17 mouse cellular contexts compared by ENCODE assay signal in the genomic region with DNA sequence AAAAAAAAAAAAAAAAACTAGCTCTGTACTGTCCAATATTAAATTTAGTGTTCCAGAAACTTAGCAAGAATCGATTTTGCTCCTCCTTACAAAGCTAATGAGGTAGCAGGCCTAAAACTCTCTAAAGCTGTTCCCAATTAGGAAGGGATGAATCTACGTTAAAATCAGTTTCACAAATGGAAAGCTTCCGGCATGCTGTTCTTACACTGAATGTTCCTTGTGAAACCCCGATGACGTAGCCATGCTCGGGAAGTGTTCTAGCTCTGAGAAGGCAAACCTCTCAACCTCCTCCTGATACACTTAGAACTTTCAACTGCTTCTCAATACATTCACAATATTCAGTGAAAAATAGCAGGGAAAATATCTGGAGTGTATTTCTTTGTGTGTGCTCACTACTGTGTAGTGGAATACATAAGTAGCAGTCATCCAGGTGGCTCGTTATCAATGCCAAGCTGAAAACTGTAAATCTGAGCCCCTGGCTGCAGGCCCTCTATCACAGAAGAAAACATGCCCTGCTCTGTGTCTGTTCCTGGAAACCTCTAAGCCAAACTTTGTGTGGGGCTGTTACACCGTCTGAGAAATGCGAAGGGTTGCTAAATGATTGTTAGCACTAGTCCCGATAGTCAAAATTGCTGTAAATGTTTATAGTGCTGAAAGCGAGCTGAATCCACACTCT. TPM values are rescaled to one million over a fixed set of nuclear protein-coding genes. Genes with fewer than 3 reads are reported as not detected.
DNase-seq lines count a peak whose midpoint lies in the region; ATAC-seq and TF ChIP-seq lines count a peak whose summit lies in the region.
"Had no signal": no experiment of that assay in that cellular context is flagged by ENCODE, and none has a peak within 500 bp of the region (broad histone marks: within the 10 kb centered on the region; RNA-seq: fewer than 3 reads in every experiment).

No protein-coding gene starts in this region.

- WGBS in forebrain, embryonic 13.5 days = 60% methylated on average over 11 of the region's 11 CpGs
- 83% methylated on average over 11 of the region's 11 CpGs for WGBS in forebrain, embryonic 10.5 days
- WGBS in limb, embryonic 12.5 days = 32% methylated on average over 11 of the region's 11 CpGs
- 66% methylated on average over 11 of the region's 11 CpGs for WGBS in limb, embryonic 10.5 days
- 58% methylated on average over 11 of the region's 11 CpGs for WGBS in embryonic facial prominence, embryonic 14.5 days
- WGBS in limb, embryonic 14.5 days = 25% methylated on average over 11 of the region's 11 CpGs

- no peaks in the 10 kb centered on the region for H3K36me3 ChIP-seq in forebrain, embryonic 13.5 days (ENCODE audit: poor library complexity, severe bottlenecking)
- H3K36me3 ChIP-seq in forebrain, embryonic 10.5 days (replicated peaks) = no peaks in the 10 kb centered on the region
- H3K36me3 ChIP-seq in limb, embryonic 12.5 days = no peaks in the 10 kb centered on the region
- no peaks in the 10 kb centered on the region for H3K36me3 ChIP-seq in limb, embryonic 10.5 days
- H3K36me3 ChIP-seq in embryonic facial prominence, embryonic 14.5 days (ENCODE audit: control insufficient read depth, insufficient read depth, low read length) = no peaks in the 10 kb centered on the region
- no peaks in the 10 kb centered on the region for H3K36me3 ChIP-seq in limb, embryonic 14.5 days (ENCODE audit: control insufficient read depth, insufficient read depth, low read length)
- H3K36me3 ChIP-seq: hindbrain, embryonic 12.5 days; liver, embryonic 15.5 days had no signal

- no peak overlapping the region for H3K4me2 ChIP-seq in forebrain, embryonic 13.5 days
- H3K4me2 ChIP-seq in limb, embryonic 12.5 days = 0 out of 2 replicates have a peak overlapping the region, but pooled peaks have one; percentile 17
- H3K4me2 ChIP-seq in embryonic facial prominence, embryonic 14.5 days (ENCODE audit: low read depth, low read length) = no peak overlapping the region
- H3K4me2 ChIP-seq in limb, embryonic 14.5 days (replicated peaks; ENCODE audit: low read depth, low read length, severe bottlenecking) = no peak overlapping the region
- H3K4me2 ChIP-seq: hindbrain, embryonic 12.5 days; liver, embryonic 15.5 days had no signal

- H3K4me1 ChIP-seq in forebrain, embryonic 13.5 days = no peaks in the 10 kb centered on the region
- 0 out of 2 replicates have a peak, but pooled peaks cover 5% of the 10 kb centered on the region for H3K4me1 ChIP-seq in forebrain, embryonic 10.5 days
- peaks cover 3% of the 10 kb centered on the region; the same call in 1 of the 2 replicates for H3K4me1 ChIP-seq in limb, embryonic 12.5 days (replicated peaks)
- peaks cover 3% of the 10 kb centered on the region; the same call in 1 of the 2 replicates for H3K4me1 ChIP-seq in limb, embryonic 10.5 days
- no peaks in the 10 kb centered on the region for H3K4me1 ChIP-seq in embryonic facial prominence, embryonic 14.5 days (ENCODE audit: control insufficient read depth, insufficient read depth, low read length)
- no peaks in the 10 kb centered on the region for H3K4me1 ChIP-seq in limb, embryonic 14.5 days (ENCODE audit: control insufficient read depth, insufficient read depth, low read length)
- H3K4me1 ChIP-seq: hindbrain, embryonic 12.5 days; liver, embryonic 15.5 days had no signal

- no peak overlapping the region for H3K4me3 ChIP-seq in forebrain, embryonic 13.5 days
- no peak overlapping the region for H3K4me3 ChIP-seq in forebrain, embryonic 10.5 days
- H3K4me3 ChIP-seq in limb, embryonic 12.5 days (replicated peaks) = no peak overlapping the region
- no peak overlapping the region for H3K4me3 ChIP-seq in limb, embryonic 10.5 days
- no peak overlapping the region for H3K4me3 ChIP-seq in embryonic facial prominence, embryonic 14.5 days (ENCODE audit: low read depth, low read length)
- no peak overlapping the region for H3K4me3 ChIP-seq in limb, embryonic 14.5 days (replicated peaks; ENCODE audit: low read length)
- H3K4me3 ChIP-seq: hindbrain, embryonic 12.5 days; liver, embryonic 15.5 days had no signal

- ATAC-seq in forebrain, embryonic 13.5 days = peak; percentile 71
- no peak for ATAC-seq in limb, embryonic 12.5 days (ENCODE audit: insufficient number of reproducible peaks, insufficient read depth, low FRiP score, low TSS enrichment, low read depth)
- ATAC-seq in embryonic facial prominence, embryonic 14.5 days (ENCODE audit: low read depth) = no peak
- ATAC-seq in limb, embryonic 14.5 days (ENCODE audit: low FRiP score, low read depth) = no peak
- ATAC-seq: CD4-positive, CD25-positive, alpha-beta regulatory T cell, adult 4 months had no signal

- H3K27ac ChIP-seq in forebrain, embryonic 13.5 days = no peak overlapping the region
- H3K27ac ChIP-seq in forebrain, embryonic 10.5 days = no peak overlapping the region
- no peak overlapping the region for H3K27ac ChIP-seq in limb, embryonic 12.5 days
- H3K27ac ChIP-seq in limb, embryonic 10.5 days = no peak overlapping the region
- H3K27ac ChIP-seq in embryonic facial prominence, embryonic 14.5 days (replicated peaks; ENCODE audit: low read depth, low read length) = no peak overlapping the region
- H3K27ac ChIP-seq in limb, embryonic 14.5 days (replicated peaks; ENCODE audit: low read depth, low read length) = no peak overlapping the region
- H3K27ac ChIP-seq: hindbrain, embryonic 12.5 days; liver, embryonic 15.5 days had no signal

- TF ChIP-seq POLR2A in limb, embryonic 14.5 days (IDR thresholded peaks at IDR 0.05; ENCODE audit: borderline replicate concordance, extremely low read depth, insufficient read depth, insufficient read length) = no peak

- DNase-seq in forebrain, embryonic 10.5 days (ENCODE audit: extremely low spot score, low spot score) = no peak
- DNase-seq in limb, embryonic 10.5 days (ENCODE audit: low spot score) = no peak
- DNase-seq in embryonic facial prominence, embryonic 14.5 days (ENCODE audit: low spot score) = peak; percentile 35
- DNase-seq in limb, embryonic 14.5 days (ENCODE audit: low spot score) = peak; percentile 28
- DNase-seq in urinary bladder, postnatal 36 days (ENCODE audit: low spot score in 2 of 2) = no peak
- DNase-seq: adrenal gland, adult 8-10 months; heart, adult 18-20 months; kidney, adult 11 months; kidney, postnatal 14 days; left cerebral cortex, postnatal 4 days; lung, postnatal 14 days; right cerebral cortex, postnatal 14 days had no signal

- no peak overlapping the region for H3K9ac ChIP-seq in forebrain, embryonic 13.5 days
- no peak overlapping the region for H3K9ac ChIP-seq in limb, embryonic 12.5 days (replicated peaks)
- no peak overlapping the region for H3K9ac ChIP-seq in embryonic facial prominence, embryonic 14.5 days (ENCODE audit: low read depth, low read length)
- H3K9ac ChIP-seq in limb, embryonic 14.5 days (ENCODE audit: low read depth, low read length, severe bottlenecking) = no peak overlapping the region
- H3K9ac ChIP-seq: hindbrain, embryonic 12.5 days; liver, embryonic 15.5 days had no signal

- no peaks in the 10 kb centered on the region for H3K27me3 ChIP-seq in forebrain, embryonic 13.5 days
- H3K27me3 ChIP-seq in forebrain, embryonic 10.5 days (ENCODE audit: poor library complexity, severe bottlenecking) = no peaks in the 10 kb centered on the region
- H3K27me3 ChIP-seq in limb, embryonic 12.5 days = no peaks in the 10 kb centered on the region
- H3K27me3 ChIP-seq in limb, embryonic 10.5 days (ENCODE audit: low read depth, poor library complexity, severe bottlenecking) = no peaks in the 10 kb centered on the region
- H3K27me3 ChIP-seq in embryonic facial prominence, embryonic 14.5 days (replicated peaks; ENCODE audit: control insufficient read depth, insufficient read depth, low read length) = no peaks in the 10 kb centered on the region
- no peaks in the 10 kb centered on the region for H3K27me3 ChIP-seq in limb, embryonic 14.5 days (ENCODE audit: control insufficient read depth, insufficient read depth, low read length)
- H3K27me3 ChIP-seq: hindbrain, embryonic 12.5 days; liver, embryonic 15.5 days had no signal

- no peaks in the 10 kb centered on the region for H3K9me3 ChIP-seq in forebrain, embryonic 13.5 days (replicated peaks)
- H3K9me3 ChIP-seq in forebrain, embryonic 10.5 days = no peaks in the 10 kb centered on the region
- no peaks in the 10 kb centered on the region for H3K9me3 ChIP-seq in limb, embryonic 12.5 days
- no peaks in the 10 kb centered on the region for H3K9me3 ChIP-seq in limb, embryonic 10.5 days (replicated peaks)
- no peaks in the 10 kb centered on the region for H3K9me3 ChIP-seq in embryonic facial prominence, embryonic 14.5 days (ENCODE audit: control insufficient read depth, low read length)
- no peaks in the 10 kb centered on the region for H3K9me3 ChIP-seq in limb, embryonic 14.5 days (ENCODE audit: control insufficient read depth, low read length)
- H3K9me3 ChIP-seq: hindbrain, embryonic 12.5 days; liver, embryonic 15.5 days had no signal

RNA-seq across cellular contexts. Expression of a gene that starts 41.7 kb away (rescaled TPM):
- polyA plus RNA-seq in forebrain, embryonic 13.5 days (2015; fragmentation: Nextera tagmentation; extraction: Ambion mirVana) = 11.6 and 13.7 TPM in 2 replicates
- polyA plus RNA-seq in forebrain, embryonic 10.5 days (2016; fragmentation: Nextera tagmentation; extraction: Ambion mirVana) = 1.6 and 2.9 TPM in 2 replicates
- polyA plus RNA-seq in limb, embryonic 12.5 days (2016; fragmentation: Nextera tagmentation; extraction: Ambion mirVana) = 3.3 and 4.1 TPM in 2 replicates
- 1.4 and 2.6 TPM in 2 replicates for polyA plus RNA-seq in limb, embryonic 10.5 days (2016; fragmentation: Nextera tagmentation; extraction: Ambion mirVana)
- 3.2 and 5.1 TPM in 2 replicates for polyA plus RNA-seq in embryonic facial prominence, embryonic 14.5 days (2014; fragmentation: Nextera tagmentation; extraction: Ambion mirVana)
- 2.8 and 3.6 TPM in 2 replicates for polyA plus RNA-seq in limb, embryonic 14.5 days (2012; rRNA removed)
- 3.8 and 3.9 TPM in 2 replicates for polyA plus RNA-seq in limb, embryonic 14.5 days (2014; fragmentation: Nextera tagmentation; extraction: Ambion mirVana)
- polyA plus RNA-seq: liver, embryonic 15.5 days had no signal

Comparison
In these comparisons a context has a peak if more than half of its experiments do, and no peak if none do; other contexts are left out.
1. DNase-seq: peak in embryonic facial prominence, embryonic 14.5 days (single experiment) and limb, embryonic 14.5 days (single experiment); none in forebrain, embryonic 10.5 days (single experiment), limb, embryonic 10.5 days (single experiment) and urinary bladder, postnatal 36 days (0 of 2).